In genomic region chr2:132290808-132291207, GRCm38 (mm10) we compare ENCODE assay signal across 15 mouse cellular contexts. TPM values are rescaled to one million over a fixed set of nuclear protein-coding genes. Genes with fewer than 3 reads are reported as not detected.
DNase-seq lines count a peak whose midpoint lies in the region; ATAC-seq and TF ChIP-seq lines count a peak whose summit lies in the region.
"Had no signal": no experiment of that assay in that cellular context is flagged by ENCODE, and none has a peak within 500 bp of the region (broad histone marks: within the 10 kb centered on the region; RNA-seq: fewer than 3 reads in every experiment).

No protein-coding gene starts in this region.

- H3K4me3 ChIP-seq in heart, embryonic 13.5 days: no peak overlapping the region
- no peak overlapping the region for H3K4me3 ChIP-seq in left cerebral cortex, adult 2 months
- H3K4me3 ChIP-seq in cortical plate, adult 2 months (ENCODE audit: insufficient read depth, low read length): no peak overlapping the region
- H3K4me3 ChIP-seq: hindbrain, embryonic 15.5 days; midbrain, embryonic 13.5 days had no signal

- no peaks in the 10 kb centered on the region for H3K9me3 ChIP-seq in heart, embryonic 13.5 days
- H3K9me3 ChIP-seq: hindbrain, embryonic 15.5 days had no signal

- H3K4me2 ChIP-seq in heart, embryonic 13.5 days: no peak overlapping the region
- H3K4me2 ChIP-seq: hindbrain, embryonic 15.5 days; liver, embryonic 11.5 days; midbrain, embryonic 13.5 days had no signal

- H3K4me1 ChIP-seq in heart, embryonic 13.5 days: peaks cover 60% of the 10 kb centered on the region
- H3K4me1 ChIP-seq in cortical plate, adult 2 months (ENCODE audit: control insufficient read depth, insufficient read depth, low read length): peaks cover 15% of the 10 kb centered on the region

- no peak for DNase-seq in heart, postnatal 36 days
- no peak for DNase-seq in left cerebral cortex, adult 2 months (ENCODE audit: extremely low spot score in 1 of 2, low spot score in 2 of 2)
- DNase-seq in left cerebral cortex, postnatal 14 days (ENCODE audit: low spot score in 2 of 2): no peak
- no peak for DNase-seq in spleen, postnatal 36 days (ENCODE audit: low spot score in 2 of 2)
- DNase-seq: cerebellum, adult 18-20 months; kidney, adult 8-10 months; right cerebral cortex, postnatal 4 days; thymus, postnatal 14 days had no signal

- TF ChIP-seq CTCF in left cerebral cortex, adult 2 months (IDR thresholded peaks at IDR 0.05): no peak
- TF ChIP-seq CTCF in cortical plate, adult 2 months (IDR thresholded peaks at IDR 0.05; ENCODE audit: extremely low read depth, insufficient read depth, low read length): no peak

- 69% methylated on average over 6 of the region's 6 CpGs for WGBS in heart, embryonic 13.5 days

- H3K36me3 ChIP-seq in heart, embryonic 13.5 days: peaks cover 21% of the 10 kb centered on the region

- H3K9ac ChIP-seq in heart, embryonic 13.5 days: no peak overlapping the region
- H3K9ac ChIP-seq: hindbrain, embryonic 15.5 days; midbrain, embryonic 13.5 days had no signal

- no peaks in the 10 kb centered on the region for H3K27me3 ChIP-seq in heart, embryonic 13.5 days (replicated peaks)
- H3K27me3 ChIP-seq: CH12.LX; hindbrain, embryonic 15.5 days; midbrain, embryonic 13.5 days had no signal

- no peak for ATAC-seq in heart, embryonic 13.5 days (ENCODE audit: extremely low read depth, insufficient number of reproducible peaks, low FRiP score, low TSS enrichment)
- ATAC-seq in inflammation-experienced regulatory T-cells, adult 6 months: peak; percentile 19

- TF ChIP-seq POLR2A in cortical plate, adult 2 months (IDR thresholded peaks at IDR 0.05; ENCODE audit: extremely low read depth, insufficient read depth, low read length): no peak

- intact Hi-C loops in heart, postnatal 36 days (cut with DNase I): loop anchor here (10.0 kb wide), 1 partner anchor 424 kb away; no protein-coding TSS in a partner anchor
- intact Hi-C loops in left cerebral cortex, adult 2 months (cut with DNase I): no loop called here
- intact Hi-C loops in left cerebral cortex, postnatal 14 days (cut with DNase I): no loop called here

- peak overlapping the region; percentile 75 for H3K27ac ChIP-seq in heart, embryonic 13.5 days (replicated peaks)
- H3K27ac ChIP-seq in left cerebral cortex, adult 2 months: peak overlapping the region; percentile 85
- peak overlapping the region; percentile 32; the same call in 1 of the 2 replicates for H3K27ac ChIP-seq in cortical plate, adult 2 months (ENCODE audit: insufficient read depth, low read length)
- H3K27ac ChIP-seq: hindbrain, embryonic 15.5 days had no signal

RNA-seq across cellular contexts. Expression of gene Cds2, which starts 27.9 kb away (rescaled TPM):
- polyA plus RNA-seq in heart, embryonic 13.5 days (2015; fragmentation: Nextera tagmentation; extraction: Ambion mirVana): 14.9 and 15.4 TPM in 2 replicates
- total RNA-seq in heart, postnatal 36 days (2021): 10 to 100 TPM; 80.8 to 84.3 TPM
- 100 to 1,000 TPM; 262 to 266 TPM for total RNA-seq in left cerebral cortex, adult 2 months (2021)
- total RNA-seq in left cerebral cortex, postnatal 14 days (2021): 100 to 1,000 TPM; 192 to 212 TPM
- 144 and 149 TPM in 2 replicates for polyA plus RNA-seq in cortical plate, adult 2 months (2012; rRNA removed)
- 10 to 100 TPM; 24.8 to 35.4 (median 25.0) TPM for polyA plus RNA-seq in inflammation-experienced regulatory T-cells, adult 6 months (2017; shearing (Covaris generic))

RNA-seq across cellular contexts. Expression of gene Pcna, which starts 37.7 kb away (rescaled TPM):
- 167 and 180 TPM in 2 replicates for polyA plus RNA-seq in heart, embryonic 13.5 days (2015; fragmentation: Nextera tagmentation; extraction: Ambion mirVana)
- 10 to 100 TPM; 35.1 to 43.6 TPM for total RNA-seq in heart, postnatal 36 days (2021)
- total RNA-seq in left cerebral cortex, adult 2 months (2021): 10 to 100 TPM; 44.5 to 49.6 TPM
- 10 to 100 TPM; 52.1 to 54.7 TPM for total RNA-seq in left cerebral cortex, postnatal 14 days (2021)
- 64.2 and 66.3 TPM in 2 replicates for polyA plus RNA-seq in cortical plate, adult 2 months (2012; rRNA removed)
- polyA plus RNA-seq in inflammation-experienced regulatory T-cells, adult 6 months (2017; shearing (Covaris generic)): 100 to 1,000 TPM; 149 to 308 (median 151) TPM

RNA-seq across cellular contexts. Expression of gene Tmem230, which starts 43.2 kb away (rescaled TPM):
- polyA plus RNA-seq in heart, embryonic 13.5 days (2015; fragmentation: Nextera tagmentation; extraction: Ambion mirVana): 35.5 and 40.8 TPM in 2 replicates
- total RNA-seq in heart, postnatal 36 days (2021): 10 to 100 TPM; 23.6 to 26.1 TPM
- total RNA-seq in left cerebral cortex, adult 2 months (2021): 10 to 100 TPM; 30.4 to 30.7 TPM
- 10 to 100 TPM; 28.0 to 30.2 TPM for total RNA-seq in left cerebral cortex, postnatal 14 days (2021)
- 56.5 and 58.8 TPM in 2 replicates for polyA plus RNA-seq in cortical plate, adult 2 months (2012; rRNA removed)
- 10 to 100 TPM; 28.2 to 45.1 (median 37.2) TPM for polyA plus RNA-seq in inflammation-experienced regulatory T-cells, adult 6 months (2017; shearing (Covaris generic))

Comparison
In these comparisons a context has a peak if more than half of its experiments do, and no peak if none do; other contexts are left out.
1. H3K27ac ChIP-seq: peak in every context shown above with its lines; median percentile 85 in left cerebral cortex, adult 2 months; 75 in heart, embryonic 13.5 days; 32 in cortical plate, adult 2 months.